Mouse (Mus musculus): ENCODE measurements around the gene Slc1a2. TPM values are rescaled to one million over a fixed set of nuclear protein-coding genes. Genes with fewer than 3 reads are reported as not detected.

Gene Slc1a2
- total RNA-seq, 4 experiments from 2014 or later: 0.41 to 1.4 (median 0.73) TPM

- no peak for DNase-seq (ENCODE audit: low spot score)
Measured at GRCm38 (mm10) chr2:102663339-102663738, 4.9 kb downstream of the Slc1a2 start.

GRCm38 (mm10) chr2:102663865-102664264 lies 5.4 kb downstream of the Slc1a2 start:
- no peak for DNase-seq (ENCODE audit: low spot score)

GRCm38 (mm10) chr2:102667981-102668380 lies 9.5 kb downstream of the Slc1a2 start:
- DNase-seq (ENCODE audit: low spot score): no peak

GRCm38 (mm10) chr2:102669580-102669979 lies 11.1 kb downstream of the Slc1a2 start:
- DNase-seq (ENCODE audit: low spot score): no peak

- no peak for DNase-seq (ENCODE audit: low spot score)
Measured at GRCm38 (mm10) chr2:102674582-102674981, 16.1 kb downstream of the Slc1a2 start.

GRCm38 (mm10) chr2:102675275-102675674 lies 16.8 kb downstream of the Slc1a2 start:
- DNase-seq (ENCODE audit: low spot score): peak; percentile 36

GRCm38 (mm10) chr2:102676716-102677312 lies 18.4 kb downstream of the Slc1a2 start:
- no peak for DNase-seq (ENCODE audit: low spot score)

- no peak for DNase-seq (ENCODE audit: low spot score)
Measured at GRCm38 (mm10) chr2:102677400-102677799, 18.9 kb downstream of the Slc1a2 start.

GRCm38 (mm10) chr2:102681351-102681750 lies 22.9 kb downstream of the Slc1a2 start:
- no peak for DNase-seq (ENCODE audit: low spot score)

- peak; percentile 16 for DNase-seq (ENCODE audit: low spot score)
Measured at GRCm38 (mm10) chr2:102682168-102682567, 23.7 kb downstream of the Slc1a2 start.

GRCm38 (mm10) chr2:102685371-102686107 lies 27.1 kb downstream of the Slc1a2 start:
- peak; percentile 10 for DNase-seq (ENCODE audit: low spot score)

GRCm38 (mm10) chr2:102686108-102686450 lies 27.6 kb downstream of the Slc1a2 start:
- no peak for DNase-seq (ENCODE audit: low spot score)

GRCm38 (mm10) chr2:102693556-102693955 lies 35.1 kb downstream of the Slc1a2 start:
- no peak for DNase-seq (ENCODE audit: low spot score)

- DNase-seq (ENCODE audit: low spot score): no peak
Measured at GRCm38 (mm10) chr2:102694750-102695149, 36.3 kb downstream of the Slc1a2 start.

- DNase-seq (ENCODE audit: low spot score): no peak
Measured at GRCm38 (mm10) chr2:102695541-102695940, 37.1 kb downstream of the Slc1a2 start.

GRCm38 (mm10) chr2:102697732-102698131 lies 39.3 kb downstream of the Slc1a2 start:
- no peak for DNase-seq (ENCODE audit: low spot score)

GRCm38 (mm10) chr2:102699921-102700320 lies 41.5 kb downstream of the Slc1a2 start:
- DNase-seq (ENCODE audit: low spot score): no peak

- DNase-seq (ENCODE audit: low spot score): no peak
Measured at GRCm38 (mm10) chr2:102700695-102701094, 42.2 kb downstream of the Slc1a2 start.

GRCm38 (mm10) chr2:102701382-102701781 lies 42.9 kb downstream of the Slc1a2 start:
- DNase-seq (ENCODE audit: low spot score): no peak

- DNase-seq (ENCODE audit: low spot score): no peak
Measured at GRCm38 (mm10) chr2:102703556-102703955, 45.1 kb downstream of the Slc1a2 start.

- no peak for DNase-seq (ENCODE audit: low spot score)
Measured at GRCm38 (mm10) chr2:102704781-102705180, 46.3 kb downstream of the Slc1a2 start.

GRCm38 (mm10) chr2:102711511-102711910 lies 53.1 kb downstream of the Slc1a2 start:
- DNase-seq (ENCODE audit: low spot score): no peak

- no peak for DNase-seq (ENCODE audit: low spot score)
Measured at GRCm38 (mm10) chr2:102712049-102712448, 53.6 kb downstream of the Slc1a2 start.
